Mouse (Mus musculus) heart, embryonic 15.5 days (tissue): ENCODE data around the gene Olfr1140. TPM values are rescaled to one million over a fixed set of nuclear protein-coding genes. Genes with fewer than 3 reads are reported as not detected.

Experiments used
- ATAC-seq: fragments of 200-750 bp; cut with Nextera tagmentation; replicated peaks from 2 replicates; pipeline ENCODE4 v1.8.0; 2017; ENCODE audit warnings: low read depth, moderate TSS enrichment; ENCODE audit not compliant: insufficient number of reproducible peaks, insufficient read depth, low FRiP score
- H3K27ac ChIP-seq: fragments of 300-500 bp; sonication (generic); 2 replicates; pipeline ENCODE4 v1.5.1; 2015; ENCODE audit warnings: mild to moderate bottlenecking, inconsistent platforms
- H3K27me3 ChIP-seq: fragments of 300-500 bp; sonication (generic); 2 replicates; pipeline ENCODE4 v1.6.1; 2015; ENCODE audit warnings: inconsistent platforms
- H3K36me3 ChIP-seq: fragments of 300-500 bp; sonication (generic); 2 replicates; pipeline ENCODE4 v1.6.1; 2015; ENCODE audit warnings: mild to moderate bottlenecking, inconsistent platforms
- H3K4me1 ChIP-seq: fragments of 300-500 bp; sonication (generic); replicated peaks from 2 replicates; pipeline ENCODE4 v1.6.1; 2015; ENCODE audit warnings: inconsistent platforms
- H3K4me2 ChIP-seq: fragments of 300-500 bp; sonication (generic); 2 replicates; pipeline ENCODE4 v1.6.1; 2015; ENCODE audit warnings: inconsistent platforms, mild to moderate bottlenecking, moderate library complexity
- H3K4me3 ChIP-seq: fragments of 300-500 bp; sonication (generic); 2 replicates; pipeline ENCODE4 v1.5.1; 2015; ENCODE audit warnings: mild to moderate bottlenecking, inconsistent platforms
- H3K9ac ChIP-seq: fragments of 300-500 bp; sonication (generic); 2 replicates; pipeline ENCODE4 v1.6.1; 2015; ENCODE audit warnings: mild to moderate bottlenecking, inconsistent platforms
- H3K9me3 ChIP-seq: fragments of 300-500 bp; sonication (generic); replicated peaks from 2 replicates; pipeline ENCODE4 v1.6.1; 2016; ENCODE audit warnings: inconsistent platforms
- WGBS: fragments of 180-500 bp; shearing (Covaris S2); methylation state at CpG from one replicate; pipeline ENCODE4 v1.1.7; 2015; ENCODE audit warnings: mixed read lengths; 5-methylcytosine and 5-hydroxymethylcytosine counted together
- polyA plus RNA-seq: library from polyadenylated mRNA; unstranded; fragments of >200 nt; fragmentation: Nextera tagmentation; extraction: Ambion mirVana; gene quantifications from 2 replicates; pipeline ENCODE4 v1.2.1, GENCODE M21; 2015

Gene Olfr1140
- not detected in 2 replicates for polyA plus RNA-seq

- 70% methylated on average over 3 of the region's 3 CpGs for WGBS
- Histone ChIP-seq H3K27me3 (no peaks in the 10 kb centered on the region), H3K27ac (no peak within 1 kb of the TSS), H3K36me3 (no peaks in the 10 kb centered on the region), H3K4me3 (no peak within 1 kb of the TSS), H3K9ac (no peak within 1 kb of the TSS), H3K4me1 (no peaks in the 10 kb centered on the region), H3K9me3 (no peaks in the 10 kb centered on the region), H3K4me2 (no peak within 1 kb of the TSS)
- ATAC-seq = no peak
Measured at GRCm38 (mm10) chr2:87743452-87743851, at the start of gene Olfr1140. Gene Olfr1140 (plus strand): TSS chr2:87743752.

- Histone ChIP-seq H3K36me3 (no peaks in the 10 kb centered on the region), H3K27ac (no peak within 1 kb of the TSS), H3K27me3 (no peaks in the 10 kb centered on the region), H3K9ac (no peak within 1 kb of the TSS), H3K9me3 (no peaks in the 10 kb centered on the region), H3K4me3 (no peak within 1 kb of the TSS), H3K4me1 (no peaks in the 10 kb centered on the region), H3K4me2 (no peak within 1 kb of the TSS)
- ATAC-seq = no peak
Measured at GRCm38 (mm10) chr2:87693847-87694246, 49.7 kb upstream of the Olfr1140 start, which contains the start of gene Olfr1136. Gene Olfr1136 (minus strand): TSS chr2:87693947.

GRCm38 (mm10) chr2:87713079-87713478, 30.5 kb upstream of the Olfr1140 start, which contains the start of gene Olfr1137:
Gene Olfr1137 (minus strand): TSS chr2:87713179.
- no peak within 1 kb of the TSS for H3K9ac ChIP-seq
- H3K4me3 ChIP-seq = no peak within 1 kb of the TSS
- no peak for ATAC-seq

GRCm38 (mm10) chr2:87739878-87740277, 3.7 kb upstream of the Olfr1140 start, which contains the start of gene Olfr1138:
Gene Olfr1138 (minus strand): TSS chr2:87739978.
- Histone ChIP-seq H3K9me3 (no peaks in the 10 kb centered on the region), H3K4me1 (no peaks in the 10 kb centered on the region), H3K4me3 (no peak within 1 kb of the TSS), H3K27ac (no peak within 1 kb of the TSS), H3K9ac (no peak within 1 kb of the TSS), H3K4me2 (no peak within 1 kb of the TSS), H3K27me3 (no peaks in the 10 kb centered on the region), H3K36me3 (no peaks in the 10 kb centered on the region)
- no peak for ATAC-seq
- WGBS = 69% methylated on average over 1 of the region's 1 CpGs

More at GRCm38 (mm10) chr2:87713079-87713478, 30.5 kb upstream of the Olfr1140 start, which contains the start of gene Olfr1137:
- Histone ChIP-seq H3K9me3 (no peaks in the 10 kb centered on the region), H3K36me3 (no peaks in the 10 kb centered on the region), H3K27ac (no peak within 1 kb of the TSS), H3K4me2 (no peak within 1 kb of the TSS), H3K4me1 (no peaks in the 10 kb centered on the region), H3K27me3 (no peaks in the 10 kb centered on the region)

GRCm38 (mm10) chr2:87753891-87754290, 10.3 kb downstream of the Olfr1140 start, which contains the start of gene Olfr1141:
Gene Olfr1141 (minus strand): TSS chr2:87753991.
- H3K4me2 ChIP-seq = no peak within 1 kb of the TSS
- H3K27ac ChIP-seq = no peak within 1 kb of the TSS
- H3K27me3 ChIP-seq = no peaks in the 10 kb centered on the region
- no peaks in the 10 kb centered on the region for H3K36me3 ChIP-seq
- H3K9ac ChIP-seq = no peak within 1 kb of the TSS
- H3K4me3 ChIP-seq = no peak within 1 kb of the TSS
- WGBS = 72% methylated on average over 1 of the region's 1 CpGs
- ATAC-seq = no peak
- H3K9me3 ChIP-seq = no peaks in the 10 kb centered on the region
- no peaks in the 10 kb centered on the region for H3K4me1 ChIP-seq

GRCm38 (mm10) chr2:87776143-87776542, 32.6 kb downstream of the Olfr1140 start:
- Histone ChIP-seq H3K4me2 (no peak overlapping the region), H3K4me1 (no peaks in the 10 kb centered on the region), H3K27me3 (no peaks in the 10 kb centered on the region), H3K27ac (no peak overlapping the region), H3K36me3 (no peaks in the 10 kb centered on the region), H3K9me3 (no peaks in the 10 kb centered on the region), H3K4me3 (no peak overlapping the region), H3K9ac (no peak overlapping the region)
- no peak for ATAC-seq
- WGBS = 43% methylated on average over 1 of the region's 1 CpGs

GRCm38 (mm10) chr2:87779183-87779582, 35.6 kb downstream of the Olfr1140 start, which contains the start of gene Olfr152:
Gene Olfr152 (plus strand): TSS chr2:87779483.
- Histone ChIP-seq H3K27ac (no peak within 1 kb of the TSS), H3K9me3 (no peaks in the 10 kb centered on the region), H3K4me1 (no peaks in the 10 kb centered on the region), H3K4me3 (no peak within 1 kb of the TSS), H3K4me2 (no peak within 1 kb of the TSS), H3K36me3 (no peaks in the 10 kb centered on the region), H3K9ac (no peak within 1 kb of the TSS), H3K27me3 (no peaks in the 10 kb centered on the region)
- no peak for ATAC-seq
- WGBS = 75% methylated on average over 4 of the region's 4 CpGs

Other genes with a start within 250 kb of the Olfr1140 start
- gene Pramel7, start 246.7 kb upstream of the Olfr1140 start, polyA plus RNA-seq = not detected in 2 replicates
- not detected in 2 replicates for gene Pramel6, start 237.2 kb upstream of the Olfr1140 start, polyA plus RNA-seq
- not detected in 2 replicates for gene Olfr153, start 212.0 kb upstream of the Olfr1140 start, polyA plus RNA-seq
- gene Olfr1128, start 198.2 kb upstream of the Olfr1140 start, polyA plus RNA-seq = not detected in 2 replicates
- gene Olfr1129, start 169.8 kb upstream of the Olfr1140 start, polyA plus RNA-seq = not detected in 2 replicates
- not detected in 2 replicates for gene Olfr1130, start 137.5 kb upstream of the Olfr1140 start, polyA plus RNA-seq
- gene Olfr1131, start 116.6 kb upstream of the Olfr1140 start, polyA plus RNA-seq = not detected in 2 replicates
- gene Olfr1132, start 106.2 kb upstream of the Olfr1140 start, polyA plus RNA-seq = not detected in 2 replicates
- not detected in 2 replicates for gene Olfr1133, start 96.4 kb upstream of the Olfr1140 start, polyA plus RNA-seq
- not detected in 2 replicates for gene Olfr1134, start 85.3 kb upstream of the Olfr1140 start, polyA plus RNA-seq
- gene Olfr1135, start 70.1 kb upstream of the Olfr1140 start, polyA plus RNA-seq = not detected in 2 replicates
- not detected in 2 replicates for gene Olfr1136, start 49.8 kb upstream of the Olfr1140 start, polyA plus RNA-seq
- gene Olfr1137, start 30.6 kb upstream of the Olfr1140 start, polyA plus RNA-seq = not detected in 2 replicates
- not detected in 2 replicates for gene Olfr1138, start 3.8 kb upstream of the Olfr1140 start, polyA plus RNA-seq
- gene Olfr1141, start 10.2 kb downstream of the Olfr1140 start, polyA plus RNA-seq = not detected in 2 replicates
- gene Olfr152, start 35.7 kb downstream of the Olfr1140 start, polyA plus RNA-seq = not detected in 2 replicates
- gene Olfr1143, start 56.8 kb downstream of the Olfr1140 start, polyA plus RNA-seq = not detected in 2 replicates
- not detected in 2 replicates for gene Olfr1145, start 66.1 kb downstream of the Olfr1140 start, polyA plus RNA-seq
- gene Olfr1148, start 86.8 kb downstream of the Olfr1140 start, polyA plus RNA-seq = not detected in 2 replicates
- gene Olfr1150-ps1, start 100.2 kb downstream of the Olfr1140 start, polyA plus RNA-seq = not detected in 2 replicates
- gene Olfr1151, start 112.1 kb downstream of the Olfr1140 start, polyA plus RNA-seq = not detected in 2 replicates
- gene Olfr1152, start 122.7 kb downstream of the Olfr1140 start, polyA plus RNA-seq = not detected in 2 replicates
- not detected in 2 replicates for gene Olfr1153, start 151.2 kb downstream of the Olfr1140 start, polyA plus RNA-seq
- gene Olfr1154, start 161.4 kb downstream of the Olfr1140 start, polyA plus RNA-seq = not detected in 2 replicates
- gene Olfr1155, start 201.4 kb downstream of the Olfr1140 start, polyA plus RNA-seq = not detected in 2 replicates
- not detected in 2 replicates for gene Olfr1156, start 209.3 kb downstream of the Olfr1140 start, polyA plus RNA-seq
- gene Olfr1157, start 224.5 kb downstream of the Olfr1140 start, polyA plus RNA-seq = not detected in 2 replicates
- not detected in 2 replicates for gene Olfr74, start 230.9 kb downstream of the Olfr1140 start, polyA plus RNA-seq
- not detected in 2 replicates for gene Olfr1158, start 246.4 kb downstream of the Olfr1140 start, polyA plus RNA-seq